Mouse (Mus musculus) frontal cortex, postnatal 25 days (tissue): ENCODE measurements around the gene Gjb3.

Experiments used
- DNase-seq, 2 experiments: peaks; one replicate each; pipeline ENCODE4 v3.0.0; 2022; ENCODE audit warnings: low spot score in 2 of 2

Gjb3 gene

GRCm38 (mm10) chr4:127286907-127287306 lies 43.7 kb downstream of the Gjb3 start:
- no peak for DNase-seq

GRCm38 (mm10) chr4:127279241-127279640 lies 51.4 kb downstream of the Gjb3 start:
- DNase-seq: no peak

GRCm38 (mm10) chr4:127278451-127279001 lies 52.1 kb downstream of the Gjb3 start:
- DNase-seq: no peak
